Mouse (Mus musculus) hindbrain, embryonic 14.5 days (tissue): ENCODE measurements around the gene Atp11a. TPM values are rescaled to one million over a fixed set of nuclear protein-coding genes. Genes with fewer than 3 reads are reported as not detected.
A peak's percentile ranks its signal among the peaks of the same experiment; 100 is the strongest.

ENCODE experiments used
- ATAC-seq: fragments of 200-750 bp; cut with Nextera tagmentation; 2 replicates; pipeline ENCODE4 v1.8.0; 2017; ENCODE audit warnings: moderate number of reproducible peaks, mild to moderate bottlenecking, moderate TSS enrichment, moderate library complexity; ENCODE audit not compliant: low FRiP score
- DNase-seq: peaks from one replicate; pipeline ENCODE4 v3.0.0-alpha.2; 2015; ENCODE audit warnings: low spot score
- H3K27ac ChIP-seq: fragments of 300-500 bp; sonication (generic); 2 replicates; pipeline ENCODE4 v1.5.1; 2014; ENCODE audit warnings: mild to moderate bottlenecking, moderate library complexity
- H3K27me3 ChIP-seq: fragments of 300-500 bp; sonication (generic); 2 replicates; pipeline ENCODE4 v1.6.1; 2014; ENCODE audit warnings: mild to moderate bottlenecking, low read length, mixed read lengths; ENCODE audit not compliant: control insufficient read depth, insufficient read depth
- H3K36me3 ChIP-seq: fragments of 300-500 bp; sonication (generic); replicated peaks from 2 replicates; pipeline ENCODE4 v1.6.1; 2014; ENCODE audit not compliant: control insufficient read depth, insufficient read depth
- H3K4me1 ChIP-seq: fragments of 300-500 bp; sonication (generic); replicated peaks from 2 replicates; pipeline ENCODE4 v1.6.1; 2014; ENCODE audit warnings: antibody characterized with exemption, low read length, mixed read lengths; ENCODE audit not compliant: control insufficient read depth, insufficient read depth
- H3K4me2 ChIP-seq: fragments of 300-500 bp; sonication (generic); replicated peaks from 2 replicates; pipeline ENCODE4 v1.6.1; 2014; ENCODE audit warnings: mild to moderate bottlenecking, moderate library complexity
- H3K4me3 ChIP-seq: fragments of 300-500 bp; sonication (generic); replicated peaks from 2 replicates; pipeline ENCODE4 v1.5.1; 2014; ENCODE audit warnings: mild to moderate bottlenecking, low read length
- H3K9ac ChIP-seq: fragments of 300-500 bp; sonication (generic); 2 replicates; pipeline ENCODE4 v1.6.1; 2014
- H3K9me3 ChIP-seq: fragments of 300-500 bp; sonication (generic); 2 replicates; pipeline ENCODE4 v1.6.1; 2016; ENCODE audit warnings: low read length; ENCODE audit not compliant: control insufficient read depth
- WGBS: fragments of 180-500 bp; shearing (Covaris S2); extraction: QIAGEN DNeasy Blood & Tissue Kit; methylation state at CpG from one replicate; pipeline ENCODE4 v1.1.7; 2014; 5-methylcytosine and 5-hydroxymethylcytosine counted together
- polyA plus RNA-seq: library from polyadenylated mRNA; unstranded; fragments of >200 nt; fragmentation: Nextera tagmentation; extraction: Ambion mirVana; gene quantifications from 2 replicates; pipeline ENCODE4 v1.2.1, GENCODE M21; 2014

The Atp11a gene
- polyA plus RNA-seq, 1 experiment from 2014 or later: 14.8 TPM

- no peak for DNase-seq
- H3K27ac ChIP-seq: no peak overlapping the region
- no peak overlapping the region for H3K9ac ChIP-seq
- H3K4me1 ChIP-seq: no peaks in the 10 kb centered on the region
- no peaks in the 10 kb centered on the region for H3K27me3 ChIP-seq
- no peak overlapping the region for H3K4me2 ChIP-seq
- 73% methylated on average over 5 of the region's 5 CpGs for WGBS
- H3K4me3 ChIP-seq: no peak overlapping the region
- no peaks in the 10 kb centered on the region for H3K36me3 ChIP-seq
- no peaks in the 10 kb centered on the region for H3K9me3 ChIP-seq
- ATAC-seq: no peak
These were observed 20.4 kb downstream of the Atp11a start for GRCm38 (mm10) chr8:12777171-12777570.

GRCm38 (mm10) chr8:12779541-12779940, 22.7 kb downstream of the Atp11a start:
- Histone ChIP-seq H3K4me1 (no peaks in the 10 kb centered on the region), H3K36me3 (no peaks in the 10 kb centered on the region), H3K27ac (no peak overlapping the region), H3K4me3 (no peak overlapping the region), H3K4me2 (no peak overlapping the region), H3K9me3 (no peaks in the 10 kb centered on the region), H3K9ac (no peak overlapping the region), H3K27me3 (no peaks in the 10 kb centered on the region)
- no peak for DNase-seq
- 93% methylated on average over 4 of the region's 4 CpGs for WGBS
- ATAC-seq: no peak

DNA sequence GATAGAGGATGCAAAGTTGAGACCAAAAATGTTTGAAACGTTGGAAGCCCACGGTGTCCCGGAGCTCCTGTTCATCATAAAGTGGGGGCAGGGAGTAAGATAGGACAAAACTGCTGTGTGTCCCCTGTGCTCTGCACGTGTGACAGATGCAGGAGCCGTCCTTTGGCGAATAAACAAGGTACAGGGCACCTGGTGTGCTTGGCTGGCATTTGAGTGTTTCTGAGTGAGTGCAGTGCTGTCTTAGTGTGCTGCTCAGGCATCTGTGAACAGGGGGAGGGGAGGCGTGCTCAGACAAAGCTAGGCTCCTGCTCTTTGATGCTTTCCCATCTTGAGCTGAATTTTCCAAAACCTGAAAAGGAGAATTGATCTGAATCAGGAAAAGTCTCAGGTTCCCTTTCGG, 28.7 kb downstream of the Atp11a start:
- DNase-seq (no peak), ATAC-seq (no peak)
- WGBS: 56% methylated on average over 8 of the region's 8 CpGs

GRCm38 (mm10) chr8:12786261-12786957, 29.6 kb downstream of the Atp11a start:
- Histone ChIP-seq H3K36me3 (no peaks in the 10 kb centered on the region), H3K4me2 (no peak overlapping the region), H3K27me3 (no peaks in the 10 kb centered on the region), H3K27ac (no peak overlapping the region), H3K4me3 (no peak overlapping the region), H3K9me3 (no peaks in the 10 kb centered on the region), H3K9ac (peak overlapping the region; percentile 24; the same call in 1 of the 2 replicates), H3K4me1 (peaks cover 4% of the 10 kb centered on the region; the same call in 1 of the 2 replicates)
- ATAC-seq (no peak), DNase-seq (no peak)
- WGBS: 82% methylated on average over 14 of the region's 14 CpGs

More for the DNA sequence above, 28.7 kb downstream of the Atp11a start:
- no peak overlapping the region for H3K9ac ChIP-seq
- no peak overlapping the region for H3K27ac ChIP-seq
- H3K36me3 ChIP-seq: no peaks in the 10 kb centered on the region
- H3K4me2 ChIP-seq: no peak overlapping the region
- H3K4me3 ChIP-seq: no peak overlapping the region
- peaks cover 4% of the 10 kb centered on the region; the same call in 1 of the 2 replicates for H3K4me1 ChIP-seq
- H3K27me3 ChIP-seq: no peaks in the 10 kb centered on the region
- H3K9me3 ChIP-seq: no peaks in the 10 kb centered on the region

GRCm38 (mm10) chr8:12786958-12787301, 30.1 kb downstream of the Atp11a start:
- DNase-seq: no peak
- H3K4me3 ChIP-seq: no peak overlapping the region
- H3K27ac ChIP-seq: no peak overlapping the region
- ATAC-seq: no peak
- H3K9me3 ChIP-seq: no peaks in the 10 kb centered on the region
- peaks cover 4% of the 10 kb centered on the region; the same call in 1 of the 2 replicates for H3K4me1 ChIP-seq
- 57% methylated on average over 12 of the region's 12 CpGs for WGBS
- peak overlapping the region; percentile 24 for H3K9ac ChIP-seq
- no peaks in the 10 kb centered on the region for H3K27me3 ChIP-seq
- H3K4me2 ChIP-seq: no peak overlapping the region
- no peaks in the 10 kb centered on the region for H3K36me3 ChIP-seq

DNA sequence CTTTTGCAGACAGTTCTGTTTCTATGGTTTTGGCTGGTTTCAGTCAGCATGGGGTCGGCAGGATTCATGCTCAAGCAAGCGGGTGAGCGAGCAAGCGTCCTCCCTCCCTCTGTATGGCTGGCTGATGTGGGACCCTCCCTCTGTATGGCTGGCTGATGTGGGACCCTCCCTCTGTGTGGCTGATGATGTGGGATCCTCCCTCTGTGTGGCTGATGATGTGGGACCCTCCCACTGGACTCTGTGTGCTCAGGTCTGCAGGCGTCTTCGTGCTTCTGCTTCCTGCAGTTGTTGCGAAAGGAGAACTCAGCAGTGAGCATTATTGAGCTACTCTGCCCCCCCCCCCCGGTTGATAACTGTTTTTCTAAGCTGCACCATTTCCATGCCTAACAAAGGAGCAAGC, 30.6 kb downstream of the Atp11a start:
- DNase-seq: no peak
- Histone ChIP-seq H3K9me3 (no peaks in the 10 kb centered on the region), H3K27ac (no peak overlapping the region), H3K4me3 (no peak overlapping the region), H3K9ac (peak overlapping the region; percentile 24; the same call in 1 of the 2 replicates), H3K27me3 (no peaks in the 10 kb centered on the region), H3K4me2 (no peak overlapping the region), H3K4me1 (peaks cover 4% of the 10 kb centered on the region; the same call in 1 of the 2 replicates), H3K36me3 (no peaks in the 10 kb centered on the region)
- 52% methylated on average over 8 of the region's 8 CpGs for WGBS
- peak; percentile 68; the same call in 1 of the 2 replicates for ATAC-seq

DNA sequence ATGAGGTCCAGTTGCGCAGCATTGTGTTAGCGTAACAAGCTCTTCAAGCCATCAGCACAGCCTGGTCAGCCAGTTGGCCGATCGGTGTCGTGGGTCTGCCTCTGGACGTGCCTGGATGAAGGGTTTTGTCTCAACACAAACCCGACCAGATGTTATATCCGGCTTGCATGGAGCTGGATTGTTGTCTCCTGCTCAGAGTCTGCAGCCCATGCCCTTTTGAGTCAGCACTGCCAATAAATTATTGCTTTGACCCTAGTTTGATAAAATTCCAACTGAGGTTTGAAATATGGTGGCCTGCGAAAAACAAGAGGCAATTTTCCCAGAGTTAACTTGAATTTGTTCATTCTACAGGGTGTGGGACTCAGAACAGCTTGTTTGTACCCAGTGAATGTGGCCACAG, 31.9 kb downstream of the Atp11a start:
- Histone ChIP-seq H3K36me3 (no peaks in the 10 kb centered on the region), H3K4me3 (no peak overlapping the region), H3K4me1 (peaks cover 4% of the 10 kb centered on the region; the same call in 1 of the 2 replicates), H3K9me3 (no peaks in the 10 kb centered on the region), H3K27me3 (no peaks in the 10 kb centered on the region), H3K9ac (no peak overlapping the region), H3K27ac (no peak overlapping the region), H3K4me2 (no peak overlapping the region)
- 78% methylated on average over 9 of the region's 9 CpGs for WGBS
- no peak for ATAC-seq
- no peak for DNase-seq

- no peaks in the 10 kb centered on the region for H3K36me3 ChIP-seq
- no peak overlapping the region for H3K4me2 ChIP-seq
- H3K27ac ChIP-seq: no peak overlapping the region
- no peak overlapping the region for H3K9ac ChIP-seq
- no peaks in the 10 kb centered on the region for H3K27me3 ChIP-seq
- DNase-seq (no peak), ATAC-seq (no peak)
- no peaks in the 10 kb centered on the region for H3K9me3 ChIP-seq
- 0 out of 2 replicates have a peak, but pooled peaks cover 8% of the 10 kb centered on the region for H3K4me1 ChIP-seq
- H3K4me3 ChIP-seq: no peak overlapping the region
- WGBS: 97% methylated on average over 5 of the region's 5 CpGs
These were observed 38.3 kb downstream of the Atp11a start for GRCm38 (mm10) chr8:12795011-12795671.

DNA sequence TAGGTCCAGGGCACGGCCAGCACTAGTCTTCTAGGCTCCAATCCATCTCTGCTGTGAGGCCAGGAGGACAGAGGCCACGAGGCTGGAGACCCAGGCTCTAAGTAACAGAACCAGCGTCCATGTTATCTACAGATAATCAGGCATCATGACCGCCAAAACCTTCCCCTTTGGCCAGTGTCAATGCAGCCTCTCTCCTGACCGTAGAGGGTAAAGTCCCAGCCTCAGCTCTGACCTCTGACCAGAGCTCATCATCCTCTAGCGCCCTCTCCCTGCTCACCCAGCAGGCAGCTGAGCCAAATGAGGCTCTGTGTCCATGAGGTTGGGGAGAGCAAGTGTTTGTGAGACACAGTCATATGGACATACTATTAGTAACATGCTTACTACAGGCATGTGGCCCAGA, 42.3 kb downstream of the Atp11a start:
- ATAC-seq: no peak
- no peak for DNase-seq
- Histone ChIP-seq H3K9me3 (no peaks in the 10 kb centered on the region), H3K4me1 (0 out of 2 replicates have a peak, but pooled peaks cover 11% of the 10 kb centered on the region), H3K4me2 (no peak overlapping the region), H3K27ac (no peak overlapping the region), H3K9ac (no peak overlapping the region), H3K27me3 (no peaks in the 10 kb centered on the region), H3K36me3 (no peaks in the 10 kb centered on the region), H3K4me3 (no peak overlapping the region)
- WGBS: 67% methylated on average over 6 of the region's 6 CpGs
